Mouse (Mus musculus): Measurements from ENCODE around the gene Ggt5.
A peak's percentile ranks its signal among the peaks of the same experiment; 100 is the strongest.
"Not testable (repeated sequence)": the region's sequence is repeated elsewhere in the genome, so short reads cannot be mapped to it uniquely, and the experiment has no call there.

The Ggt5 gene

GRCm38 (mm10) chr10:75589129-75589528 lies at the start of gene Ggt5:
TSS of gene Ggt5 (plus strand) at chr10:75589340.
- DNase-seq = peak; percentile 58

DNA sequence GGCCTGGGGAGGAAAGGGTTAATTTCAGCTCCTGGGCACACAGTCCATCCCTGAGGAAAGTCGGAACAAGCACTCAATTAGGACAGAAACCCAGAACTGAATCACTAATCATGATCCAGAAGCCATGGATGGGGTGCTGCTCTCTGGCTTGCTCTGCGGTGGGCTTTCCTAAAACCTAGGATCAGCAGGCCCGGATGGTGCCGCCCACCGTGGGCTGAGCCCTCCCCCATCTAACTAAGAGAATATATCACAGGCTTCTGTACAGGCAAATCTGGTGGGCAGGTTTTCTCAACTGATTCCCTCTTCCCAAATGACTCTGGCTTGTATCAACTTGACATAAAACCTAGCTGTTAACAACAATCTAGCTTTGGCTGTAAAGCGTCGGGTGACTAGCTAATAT lies 41.2 kb upstream of the Ggt5 start:
- DNase-seq = no peak

DNA sequence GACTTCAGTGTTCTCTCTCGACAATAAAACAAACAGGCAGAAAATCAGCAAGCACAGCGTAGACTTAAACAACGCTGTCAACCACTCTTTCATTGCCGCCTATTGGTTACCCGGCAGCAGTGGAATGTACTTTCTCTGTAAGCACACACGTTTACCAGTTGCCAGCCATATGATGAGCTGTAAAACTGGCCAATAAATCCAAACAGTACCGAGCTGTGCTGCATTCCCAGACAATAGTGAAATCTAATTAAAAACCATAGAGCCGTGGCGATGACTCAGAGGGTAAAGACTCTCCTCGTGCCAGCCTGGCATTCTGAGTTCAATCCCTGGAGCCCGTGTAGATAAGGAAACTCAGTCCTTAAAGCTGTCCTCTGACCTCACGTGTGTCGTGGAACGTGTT lies 40.7 kb upstream of the Ggt5 start:
- DNase-seq = no peak

DNA sequence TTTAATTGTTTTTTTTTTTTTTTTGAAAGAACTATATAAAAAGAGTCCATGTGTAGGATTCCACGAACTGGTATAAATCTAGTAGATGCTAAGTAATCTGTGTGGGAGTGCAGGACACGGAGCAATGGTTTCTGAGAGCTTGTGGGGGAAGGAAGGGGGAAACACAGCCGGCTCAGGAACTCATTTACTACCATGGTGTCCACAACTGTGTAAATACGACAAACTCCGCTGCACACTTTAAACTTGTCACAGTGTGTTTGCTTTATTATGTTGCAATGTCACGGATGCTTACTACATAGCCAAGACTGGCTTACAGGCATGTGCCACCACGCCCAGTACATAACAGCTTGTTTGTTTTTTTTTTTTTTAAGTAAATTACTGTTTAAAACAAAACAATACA lies 39.3 kb upstream of the Ggt5 start:
- peak; percentile 43 for DNase-seq

DNA sequence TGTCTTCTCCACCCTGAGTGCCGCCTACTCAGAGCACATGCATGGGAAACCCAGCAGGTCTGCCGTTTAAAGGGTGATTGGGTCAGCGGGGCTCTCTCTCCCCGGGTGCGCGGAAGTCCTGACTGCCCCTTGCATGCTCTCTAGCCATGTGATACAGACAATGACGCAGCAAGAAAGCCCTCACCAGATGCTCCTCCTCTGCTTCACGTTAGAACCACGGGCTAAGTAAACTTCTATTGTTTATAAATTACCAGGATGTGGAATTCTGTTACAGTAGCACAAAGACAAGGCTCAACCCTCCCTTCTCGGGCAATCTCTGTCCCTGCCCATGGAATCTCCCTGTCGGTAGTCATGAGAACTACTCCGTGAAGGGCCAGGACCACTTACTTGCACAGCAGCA lies 38.0 kb upstream of the Ggt5 start:
- DNase-seq = peak; percentile 59

- no peak for DNase-seq
These were observed 37.0 kb upstream of the Ggt5 start for GRCm38 (mm10) chr10:75552106-75552505.

DNA sequence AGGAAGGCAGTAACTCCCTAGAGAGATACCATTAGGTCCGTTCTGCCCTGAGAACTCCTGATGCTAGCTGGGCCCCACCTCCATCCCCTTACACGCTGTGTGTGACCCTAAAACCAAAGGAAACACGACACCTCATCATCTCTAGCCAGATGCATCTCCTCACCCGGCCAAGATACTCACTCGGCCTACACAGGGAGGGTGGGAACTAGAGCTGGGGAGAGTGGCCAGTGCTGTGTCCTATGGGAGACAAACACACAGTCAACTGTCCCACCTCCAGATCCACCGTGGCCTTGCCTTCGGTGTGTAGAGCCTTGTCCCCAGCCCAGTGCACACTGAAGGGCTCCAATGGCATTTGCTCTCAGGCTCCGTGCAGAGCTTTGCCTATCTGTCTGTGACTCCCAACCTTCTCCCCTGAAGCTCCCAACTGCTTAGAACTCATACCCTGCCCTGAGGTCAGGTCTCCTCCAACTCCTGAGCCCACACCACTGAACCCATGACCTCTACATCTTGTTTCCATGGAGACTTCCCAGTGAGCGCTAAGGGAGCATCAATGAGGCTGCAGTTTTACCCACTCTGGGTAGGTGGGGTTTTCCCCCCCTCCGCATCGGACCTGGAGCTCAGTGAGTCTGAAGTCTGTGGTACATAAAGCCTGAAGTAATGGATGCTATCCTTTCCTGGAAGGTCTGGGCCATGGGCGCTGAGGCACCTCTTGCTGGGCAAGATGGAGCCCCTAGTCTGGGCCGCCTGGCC lies 36.3 kb upstream of the Ggt5 start:
- DNase-seq = peak; percentile 22

GRCm38 (mm10) chr10:75554090-75554489 lies 35.0 kb upstream of the Ggt5 start:
- DNase-seq = peak; percentile 24

GRCm38 (mm10) chr10:75555557-75555956 lies 33.6 kb upstream of the Ggt5 start:
- no peak for DNase-seq

- DNase-seq = no peak
These were observed 33.1 kb upstream of the Ggt5 start for GRCm38 (mm10) chr10:75556026-75556425.

DNA sequence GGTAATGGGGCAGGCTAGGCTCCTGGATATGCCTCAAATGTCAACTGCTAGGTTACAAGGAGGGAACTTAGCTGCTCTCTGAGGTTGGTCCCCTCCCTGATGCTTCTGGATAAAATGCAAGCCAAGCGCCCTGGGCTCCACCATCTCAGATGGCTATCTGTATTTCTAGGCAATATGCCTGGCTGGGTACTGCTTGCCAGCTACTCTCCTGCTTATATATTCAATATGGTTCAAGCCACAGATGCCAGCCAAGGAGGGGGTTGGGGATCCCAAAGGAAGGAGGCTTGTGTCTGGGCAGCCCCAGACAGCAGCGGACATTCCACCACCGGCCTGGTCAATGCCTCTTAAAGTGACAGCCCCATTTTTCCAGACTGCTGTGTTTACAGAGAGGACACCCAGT lies 30.6 kb upstream of the Ggt5 start:
- no peak for DNase-seq

DNA sequence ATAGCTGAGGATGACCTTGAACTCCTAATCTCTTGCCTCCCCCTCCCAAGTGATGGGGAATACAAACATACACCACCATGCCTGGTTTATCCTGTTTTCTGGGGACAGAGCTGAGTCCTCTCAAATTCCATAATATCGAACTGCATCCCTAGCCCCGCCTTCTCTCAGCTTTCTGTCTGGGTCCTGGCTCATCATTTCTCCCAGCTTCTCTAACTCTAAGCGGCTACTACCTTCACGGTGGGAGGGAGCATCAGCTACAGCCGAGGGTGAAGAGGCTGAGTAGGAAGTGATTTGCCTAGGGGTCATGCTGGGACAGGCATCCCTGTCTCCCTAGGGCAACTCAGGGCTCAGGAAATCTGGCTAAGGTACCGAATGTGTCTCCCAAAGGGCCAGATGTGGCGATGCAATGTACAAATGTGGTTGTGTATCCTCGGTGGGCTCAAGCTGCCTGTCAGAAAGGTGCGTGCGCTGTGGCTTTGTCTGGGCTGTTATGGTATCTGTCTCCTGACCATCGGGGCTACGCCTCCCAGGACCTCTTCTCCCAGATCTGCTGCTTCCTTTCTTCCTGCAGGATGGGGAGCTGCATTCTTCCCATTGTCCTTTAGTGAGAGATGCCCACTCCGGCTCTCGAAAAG lies 30.0 kb upstream of the Ggt5 start:
- DNase-seq = no peak

- DNase-seq = peak; percentile 46
These were observed 29.2 kb upstream of the Ggt5 start, which contains the start of gene Lrrc75b for GRCm38 (mm10) chr10:75559676-75560548. TSS of gene Lrrc75b (minus strand) at chr10:75560330.

DNA sequence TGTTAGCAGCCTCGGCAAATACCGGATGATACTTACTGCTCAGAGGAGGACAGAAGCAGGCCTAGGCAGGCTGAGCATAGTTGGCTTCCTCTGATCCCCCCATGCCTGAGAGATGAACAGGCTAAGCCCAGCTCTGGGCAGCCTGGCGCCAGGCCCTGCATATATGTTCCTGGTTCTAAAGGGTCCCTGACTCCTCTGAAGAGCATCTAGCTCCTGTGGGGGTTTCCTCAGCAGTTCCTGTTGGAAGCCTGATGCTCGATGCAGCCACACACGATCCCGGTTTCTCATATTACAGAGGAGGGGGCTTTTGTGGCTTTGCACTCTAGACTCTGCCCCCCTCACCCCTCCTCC lies 28.6 kb upstream of the Ggt5 start:
- DNase-seq = no peak

DNA sequence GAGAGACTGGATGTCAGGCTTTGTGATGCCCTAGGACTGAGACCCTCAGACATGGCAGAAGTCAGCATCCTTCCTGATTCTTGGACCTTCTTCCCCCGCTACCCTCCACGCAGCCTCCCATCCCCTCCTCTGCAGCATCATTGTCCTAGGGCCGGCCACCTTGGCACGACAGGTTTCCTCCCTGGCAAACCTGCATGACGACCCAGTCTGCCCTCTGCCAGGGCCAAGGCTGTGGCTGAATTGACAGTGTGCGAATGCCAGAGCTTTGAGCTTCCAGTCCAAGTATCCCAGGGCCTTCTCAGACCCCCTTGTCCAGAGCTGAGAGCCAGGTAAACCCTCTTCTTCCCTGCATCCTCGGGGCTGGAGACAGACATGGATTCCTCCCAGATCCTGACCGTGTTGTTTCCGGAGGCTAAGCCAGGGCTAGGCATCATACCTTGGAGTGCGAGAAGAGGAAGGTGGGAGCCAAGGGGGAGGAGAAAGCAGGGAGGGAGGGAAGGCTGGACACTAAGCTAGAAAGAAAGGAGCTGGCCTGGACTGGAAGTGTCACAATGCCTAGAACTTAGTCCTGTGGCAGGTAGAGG lies 28.0 kb upstream of the Ggt5 start, which contains the start of gene Ggt1:
Gene Ggt1, plus strand, starts transcription at position 534 of the 584 bp plus-strand sequence.
- no peak for DNase-seq

DNA sequence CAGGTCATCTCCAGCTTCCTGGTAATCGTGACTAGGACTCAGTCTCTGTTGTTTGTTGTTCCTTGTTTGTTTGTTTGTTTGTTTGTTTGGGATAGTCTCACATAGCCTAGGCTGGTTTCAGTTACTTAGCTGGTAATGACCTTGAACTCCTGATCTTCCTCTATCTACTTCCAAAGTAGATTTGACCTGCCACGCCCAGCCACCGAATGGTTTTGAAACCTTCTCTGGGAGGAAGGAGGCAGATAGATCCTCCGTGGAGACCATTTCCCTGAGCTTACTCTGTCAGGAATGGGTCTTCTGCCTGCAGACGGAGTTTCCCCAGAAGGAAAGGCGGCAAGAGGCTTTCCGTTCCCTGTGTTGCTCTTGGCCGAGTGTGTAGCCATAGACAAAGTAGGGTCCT lies 26.5 kb upstream of the Ggt5 start:
- DNase-seq = no peak

DNA sequence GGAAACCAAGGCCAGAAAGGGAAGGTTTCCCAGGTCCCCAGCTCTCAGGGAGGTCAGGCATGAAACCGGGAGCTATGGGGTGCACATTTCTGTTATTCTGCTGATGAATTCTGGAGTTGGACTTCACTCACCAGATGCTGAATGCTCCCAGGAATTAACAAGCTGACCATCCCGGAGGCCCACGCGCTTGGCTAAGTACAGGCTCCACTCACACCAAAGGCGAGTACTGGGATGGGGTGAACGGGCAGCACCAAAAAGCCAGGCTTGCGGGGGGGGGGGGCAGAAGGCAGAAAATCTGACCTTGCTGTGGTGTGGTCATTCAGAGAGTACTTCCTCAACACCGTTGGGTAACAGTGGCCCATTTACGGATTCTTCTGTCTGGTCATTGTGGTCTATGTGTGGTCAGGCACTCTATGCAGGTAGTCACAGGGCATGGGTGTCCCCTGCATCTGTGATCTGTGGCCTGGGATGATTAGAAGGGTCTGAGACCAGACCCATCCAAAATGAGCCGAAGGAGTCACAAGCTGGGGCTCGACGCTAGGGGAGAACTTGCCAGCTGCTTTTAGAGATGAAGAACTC lies 24.4 kb upstream of the Ggt5 start:
- DNase-seq = no peak

- DNase-seq = peak; percentile 54
These were observed 23.7 kb upstream of the Ggt5 start for GRCm38 (mm10) chr10:75565436-75565835.

DNA sequence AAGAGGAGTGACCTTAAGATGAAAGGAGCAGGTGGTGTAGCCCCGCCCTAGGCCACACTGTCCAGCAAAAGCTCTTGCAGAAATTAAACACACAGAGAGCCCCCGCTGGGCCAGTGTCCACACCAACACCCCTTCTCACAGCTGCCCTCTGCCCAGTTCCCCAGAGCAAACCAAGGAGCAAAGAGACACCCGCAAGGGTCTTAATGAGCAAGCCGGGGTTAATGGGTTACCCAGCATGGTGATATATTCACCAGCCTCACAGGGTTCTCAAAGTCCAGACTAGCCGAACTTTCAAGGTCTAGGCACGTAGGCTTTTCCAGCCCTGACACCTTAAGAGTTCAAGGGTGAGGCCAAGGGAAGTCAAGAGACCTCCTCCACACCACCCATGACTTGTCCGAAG lies 23.2 kb upstream of the Ggt5 start:
- no peak for DNase-seq

GRCm38 (mm10) chr10:75566321-75566720 lies 22.8 kb upstream of the Ggt5 start:
- DNase-seq = no peak

GRCm38 (mm10) chr10:75566765-75567164 lies 22.4 kb upstream of the Ggt5 start:
- DNase-seq = not testable (repeated sequence)

DNA sequence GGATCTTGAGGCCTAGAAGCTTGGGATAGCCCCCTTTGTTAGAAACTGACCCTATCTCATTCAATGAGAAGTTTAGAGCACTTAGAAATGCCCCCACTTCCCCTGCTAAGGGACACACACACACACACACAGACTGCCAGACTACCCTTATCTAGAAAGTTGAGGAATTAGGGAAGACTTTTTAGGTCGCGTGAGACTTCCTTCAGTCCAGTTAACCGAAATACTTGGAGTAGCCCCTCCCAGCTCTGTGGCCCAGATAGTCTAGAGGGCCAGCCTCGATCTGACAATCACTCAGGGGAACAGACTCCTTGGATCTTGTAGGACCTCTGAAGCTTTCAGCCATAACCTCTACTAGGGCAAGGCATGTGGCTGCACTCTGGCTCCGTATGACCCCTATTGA lies 21.1 kb upstream of the Ggt5 start:
- DNase-seq = no peak

DNA sequence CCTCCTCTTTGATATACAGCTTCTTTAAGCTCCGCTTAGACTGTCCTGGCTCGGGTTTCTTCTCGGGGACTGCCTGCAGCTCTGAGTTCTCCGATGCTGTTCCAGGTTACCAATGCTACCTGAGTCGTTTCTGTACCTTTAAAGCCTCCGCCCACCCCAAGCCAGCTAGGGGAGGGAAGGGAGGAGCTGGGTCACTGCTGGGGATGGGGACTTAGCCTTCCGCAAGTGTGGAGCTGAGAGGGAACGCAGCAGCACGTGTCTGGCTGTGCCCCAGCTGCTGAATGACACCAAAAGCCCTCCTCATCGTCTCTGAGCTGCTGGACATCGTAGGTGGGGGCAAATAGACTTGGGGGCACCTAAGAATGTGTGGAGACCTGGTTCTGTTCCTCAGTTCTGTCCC lies 20.7 kb upstream of the Ggt5 start:
- DNase-seq = no peak

Data from lung, postnatal 36 days (tissue).